Mouse (Mus musculus) olfactory bulb, adult 2 months (tissue): ENCODE data around the gene Armt1.

Experiments used
- CTCF ChIP-seq: fragments of 200-500 bp; IDR thresholded peaks from 2 replicates; pipeline ENCODE4 v1.5.1; 2012; ENCODE audit warnings: low read depth, mild to moderate bottlenecking, low read length, moderate library complexity; ENCODE audit not compliant: insufficient read depth
- POLR2A ChIP-seq: fragments of 200-500 bp; IDR thresholded peaks from 2 replicates; pipeline ENCODE4 v1.6.1; 2012; ENCODE audit warnings: mild to moderate bottlenecking, low read depth, low read length, moderate library complexity; ENCODE audit not compliant: insufficient read depth

GRCm38 (mm10) chr10:4386609-4387591, 45.4 kb upstream of the Armt1 start:
- TF ChIP-seq CTCF (no peak), POLR2A (peak; percentile 58)
